Mouse (Mus musculus) lung, postnatal 0 days (tissue): ENCODE measurements at regions not wholly inside any gene's neighbourhood (a gene's known extent, or its start where the extent isn't known, plus 50 kb on each side); places are given as distances from the start of the nearest gene placed in this dataset.

Source experiments
- ATAC-seq: fragments of 200-750 bp; cut with Nextera tagmentation; 2 replicates; pipeline ENCODE4 v1.8.0; 2017; ENCODE audit warnings: moderate library complexity
- DNase-seq: peaks from one replicate; pipeline ENCODE4 v3.0.0-alpha.2; 2016; ENCODE audit warnings: low spot score
- H3K27ac ChIP-seq: fragments of 300-500 bp; sonication (generic); 2 replicates; pipeline ENCODE4 v1.5.1; 2014; ENCODE audit warnings: antibody characterized with exemption, mild to moderate bottlenecking, low read length, mixed read lengths
- H3K27me3 ChIP-seq: fragments of 300-500 bp; sonication (generic); replicated peaks from 2 replicates; pipeline ENCODE4 v1.6.1; 2014; ENCODE audit warnings: low read length, mixed read lengths; ENCODE audit not compliant: insufficient read depth
- H3K36me3 ChIP-seq: fragments of 300-500 bp; sonication (generic); 2 replicates; pipeline ENCODE4 v1.6.1; 2014; ENCODE audit warnings: low read length, mixed read lengths; ENCODE audit not compliant: insufficient read depth
- H3K4me1 ChIP-seq: fragments of 300-500 bp; sonication (generic); 2 replicates; pipeline ENCODE4 v1.6.1; 2014; ENCODE audit warnings: antibody characterized with exemption, low read depth, low read length, mixed read lengths; ENCODE audit not compliant: insufficient read depth
- H3K4me2 ChIP-seq: fragments of 300-500 bp; sonication (generic); replicated peaks from 2 replicates; pipeline ENCODE4 v1.6.1; 2014; ENCODE audit warnings: low read depth, mild to moderate bottlenecking, low read length, moderate library complexity, mixed read lengths
- H3K4me3 ChIP-seq: fragments of 300-500 bp; sonication (generic); 2 replicates; pipeline ENCODE4 v1.5.1; 2014; ENCODE audit warnings: low read depth, low read length
- H3K9ac ChIP-seq: fragments of 300-500 bp; sonication (generic); replicated peaks from 2 replicates; pipeline ENCODE4 v1.6.1; 2014; ENCODE audit warnings: low read depth, mild to moderate bottlenecking
- H3K9me3 ChIP-seq: fragments of 300-500 bp; sonication (generic); 2 replicates; pipeline ENCODE4 v1.6.1; 2016; ENCODE audit warnings: low read length, mixed read lengths
- CTCF ChIP-seq: IDR thresholded peaks from 2 replicates; pipeline ENCODE4 v1.5.1; 2016; ENCODE audit warnings: antibody characterized with exemption, mild to moderate bottlenecking
- EP300 ChIP-seq: IDR thresholded peaks from 2 replicates; pipeline ENCODE4 v1.6.1; 2016; ENCODE audit warnings: antibody characterized with exemption, mild to moderate bottlenecking, control low read depth
- WGBS: fragments of 180-500 bp; shearing (Covaris S2); extraction: QIAGEN DNeasy Blood & Tissue Kit; methylation state at CpG from one replicate; pipeline ENCODE4 v1.1.7; 2014; 5-methylcytosine and 5-hydroxymethylcytosine counted together

DNA sequence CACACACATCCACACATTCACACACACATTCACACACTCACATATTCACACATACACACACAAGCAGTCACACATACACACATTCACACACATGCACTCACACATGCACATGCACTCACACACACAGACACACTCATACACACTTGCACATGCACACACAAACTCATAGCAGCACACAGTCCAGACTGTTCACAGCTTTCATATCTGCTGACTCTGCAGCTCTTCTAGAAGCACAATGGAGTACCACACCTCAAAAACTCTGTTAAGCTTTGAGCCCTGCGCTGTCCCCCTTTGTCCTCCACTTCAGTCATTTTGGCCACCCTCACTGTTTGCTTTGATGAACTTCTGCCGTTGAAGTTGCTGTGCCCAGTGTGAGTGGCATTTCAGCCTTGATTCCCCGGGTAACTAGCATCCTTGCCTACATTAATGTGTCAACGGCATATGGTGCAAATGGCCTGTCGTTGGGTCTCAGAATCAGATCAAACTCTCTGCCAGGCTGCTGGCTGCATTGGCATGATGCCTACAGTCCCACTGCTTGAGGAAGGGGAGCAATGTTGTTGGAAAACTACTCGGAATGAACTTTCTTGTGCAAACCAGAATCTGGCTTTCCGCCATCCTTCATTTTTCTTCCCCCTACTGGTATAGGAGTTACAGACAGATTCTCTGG lies 54.6 kb upstream of the Barhl2 start:
- Histone ChIP-seq H3K4me2 (no peak overlapping the region), H3K27me3 (no peaks in the 10 kb centered on the region), H3K9ac (no peak overlapping the region), H3K4me3 (no peak overlapping the region), H3K9me3 (no peaks in the 10 kb centered on the region), H3K27ac (no peak overlapping the region), H3K4me1 (no peaks in the 10 kb centered on the region), H3K36me3 (no peaks in the 10 kb centered on the region)
- WGBS: 62% methylated on average over 7 of the region's 7 CpGs
- DNase-seq: no peak
- no peak for ATAC-seq
- TF ChIP-seq EP300 (no peak), CTCF (no peak)

DNA sequence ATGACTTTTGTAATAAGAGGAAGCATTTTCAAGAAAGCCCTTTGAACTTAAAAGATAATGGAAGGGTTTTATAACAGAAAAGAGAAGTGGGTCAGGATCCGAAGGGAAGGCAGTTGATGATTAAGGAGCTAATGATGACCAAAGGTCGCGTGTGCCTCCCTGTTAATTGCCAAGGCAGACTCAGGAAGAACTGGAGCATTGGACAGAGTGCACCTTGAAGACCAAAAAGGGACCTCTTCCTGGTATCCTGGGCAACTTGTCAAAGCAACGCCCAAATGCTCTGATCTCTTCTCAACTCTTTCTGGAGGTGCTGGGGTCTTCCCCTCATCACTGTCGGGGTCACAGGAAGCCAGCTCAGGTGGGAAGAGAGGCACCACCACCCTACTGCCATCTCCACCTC lies 49.9 kb upstream of the Barhl2 start:
- Histone ChIP-seq H3K4me1 (no peaks in the 10 kb centered on the region), H3K27ac (no peak overlapping the region), H3K4me3 (no peak overlapping the region), H3K27me3 (no peaks in the 10 kb centered on the region), H3K4me2 (no peak overlapping the region), H3K9me3 (no peaks in the 10 kb centered on the region), H3K9ac (no peak overlapping the region), H3K36me3 (no peaks in the 10 kb centered on the region)
- no peak for TF ChIP-seq CTCF
- no peak for TF ChIP-seq EP300
- ATAC-seq (no peak), DNase-seq (no peak)
- 70% methylated on average over 5 of the region's 5 CpGs for WGBS
